Mouse (Mus musculus): ENCODE measurements at regions not wholly inside any gene's neighbourhood (a gene's known extent, or its start where the extent isn't known, plus 50 kb on each side); places are given as distances from the start of the nearest gene placed in this dataset.

GRCm38 (mm10) chr12:117447843-117448728 lies 68.2 kb upstream of the Rapgef5 start:
- TF ChIP-seq CTCF (IDR thresholded peaks at IDR 0.05; ENCODE audit: control insufficient read depth, insufficient read depth, insufficient replicate concordance, low read depth, low read length) (no peak), POLR2A (IDR thresholded peaks at IDR 0.05; ENCODE audit: control insufficient read depth, low read depth, low read length) (no peak)
